Mouse (Mus musculus) heart, embryonic 15.5 days (tissue): ENCODE data around the gene Daam1. TPM values are rescaled to one million over a fixed set of nuclear protein-coding genes. Genes with fewer than 3 reads are reported as not detected.

Experiments
- ATAC-seq: fragments of 200-750 bp; cut with Nextera tagmentation; replicated peaks from 2 replicates; pipeline ENCODE4 v1.8.0; 2017; ENCODE audit warnings: low read depth, moderate TSS enrichment; ENCODE audit not compliant: insufficient number of reproducible peaks, insufficient read depth, low FRiP score
- H3K27ac ChIP-seq: fragments of 300-500 bp; sonication (generic); 2 replicates; pipeline ENCODE4 v1.5.1; 2015; ENCODE audit warnings: mild to moderate bottlenecking, inconsistent platforms
- H3K27me3 ChIP-seq: fragments of 300-500 bp; sonication (generic); 2 replicates; pipeline ENCODE4 v1.6.1; 2015; ENCODE audit warnings: inconsistent platforms
- H3K36me3 ChIP-seq: fragments of 300-500 bp; sonication (generic); 2 replicates; pipeline ENCODE4 v1.6.1; 2015; ENCODE audit warnings: mild to moderate bottlenecking, inconsistent platforms
- H3K4me1 ChIP-seq: fragments of 300-500 bp; sonication (generic); replicated peaks from 2 replicates; pipeline ENCODE4 v1.6.1; 2015; ENCODE audit warnings: inconsistent platforms
- H3K4me2 ChIP-seq: fragments of 300-500 bp; sonication (generic); 2 replicates; pipeline ENCODE4 v1.6.1; 2015; ENCODE audit warnings: inconsistent platforms, mild to moderate bottlenecking, moderate library complexity
- H3K4me3 ChIP-seq: fragments of 300-500 bp; sonication (generic); 2 replicates; pipeline ENCODE4 v1.5.1; 2015; ENCODE audit warnings: mild to moderate bottlenecking, inconsistent platforms
- H3K9ac ChIP-seq: fragments of 300-500 bp; sonication (generic); 2 replicates; pipeline ENCODE4 v1.6.1; 2015; ENCODE audit warnings: mild to moderate bottlenecking, inconsistent platforms
- H3K9me3 ChIP-seq: fragments of 300-500 bp; sonication (generic); replicated peaks from 2 replicates; pipeline ENCODE4 v1.6.1; 2016; ENCODE audit warnings: inconsistent platforms
- WGBS: fragments of 180-500 bp; shearing (Covaris S2); methylation state at CpG from one replicate; pipeline ENCODE4 v1.1.7; 2015; ENCODE audit warnings: mixed read lengths; 5-methylcytosine and 5-hydroxymethylcytosine counted together
- polyA plus RNA-seq: library from polyadenylated mRNA; unstranded; fragments of >200 nt; fragmentation: Nextera tagmentation; extraction: Ambion mirVana; gene quantifications from 2 replicates; pipeline ENCODE4 v1.2.1, GENCODE M21; 2015

Gene Daam1
- polyA plus RNA-seq, 1 experiment from 2014 or later, result 20.9 TPM

GRCm38 (mm10) chr12:71912262-71912661 lies 81.4 kb downstream of the Daam1 start:
- no peak overlapping the region for H3K4me2 ChIP-seq
- no peak overlapping the region for H3K27ac ChIP-seq
- WGBS, result 78% methylated on average over 1 of the region's 1 CpGs
- peaks cover 18% of the 10 kb centered on the region; the same call in 1 of the 2 replicates for H3K36me3 ChIP-seq
- no peak overlapping the region for H3K9ac ChIP-seq
- no peaks in the 10 kb centered on the region for H3K27me3 ChIP-seq
- no peak overlapping the region for H3K4me3 ChIP-seq
- ATAC-seq, result no peak
- H3K9me3 ChIP-seq, result no peaks in the 10 kb centered on the region
- H3K4me1 ChIP-seq, result peaks cover 40% of the 10 kb centered on the region

GRCm38 (mm10) chr12:71919156-71919555 lies 88.3 kb downstream of the Daam1 start:
- ATAC-seq, result no peak
- WGBS, result 32% methylated on average over 4 of the region's 4 CpGs
- H3K4me3 ChIP-seq, result no peak overlapping the region
- peaks cover 20% of the 10 kb centered on the region; the same call in 1 of the 2 replicates for H3K36me3 ChIP-seq
- no peak overlapping the region for H3K9ac ChIP-seq
- H3K27me3 ChIP-seq, result no peaks in the 10 kb centered on the region
- H3K4me2 ChIP-seq, result no peak overlapping the region
- H3K4me1 ChIP-seq, result peaks cover 50% of the 10 kb centered on the region
- H3K9me3 ChIP-seq, result no peaks in the 10 kb centered on the region
- H3K27ac ChIP-seq, result peak overlapping the region; percentile 60

- Histone ChIP-seq H3K27me3 (no peaks in the 10 kb centered on the region), H3K27ac (peak overlapping the region; percentile 60; the same call in 1 of the 2 replicates), H3K36me3 (peaks cover 20% of the 10 kb centered on the region; the same call in 1 of the 2 replicates), H3K4me2 (no peak overlapping the region), H3K4me1 (peaks cover 48% of the 10 kb centered on the region), H3K9ac (no peak overlapping the region), H3K4me3 (no peak overlapping the region), H3K9me3 (no peaks in the 10 kb centered on the region)
- ATAC-seq, result no peak
- 59% methylated on average over 3 of the region's 3 CpGs for WGBS
These were observed 89.1 kb downstream of the Daam1 start for GRCm38 (mm10) chr12:71919962-71920361.

GRCm38 (mm10) chr12:71922827-71923381 lies 92.0 kb downstream of the Daam1 start:
- H3K27me3 ChIP-seq, result no peaks in the 10 kb centered on the region
- H3K9ac ChIP-seq, result no peak overlapping the region
- H3K4me1 ChIP-seq, result peaks cover 76% of the 10 kb centered on the region
- 81% methylated on average over 5 of the region's 5 CpGs for WGBS
- H3K4me3 ChIP-seq, result no peak overlapping the region
- no peaks in the 10 kb centered on the region for H3K36me3 ChIP-seq
- no peaks in the 10 kb centered on the region for H3K9me3 ChIP-seq
- H3K4me2 ChIP-seq, result no peak overlapping the region
- ATAC-seq, result no peak
- H3K27ac ChIP-seq, result peak overlapping the region; percentile 13; the same call in 1 of the 2 replicates

GRCm38 (mm10) chr12:71924978-71925529 lies 94.2 kb downstream of the Daam1 start:
- H3K27ac ChIP-seq, result peak overlapping the region; percentile 24; the same call in 1 of the 2 replicates
- no peaks in the 10 kb centered on the region for H3K36me3 ChIP-seq
- H3K4me2 ChIP-seq, result no peak overlapping the region
- H3K9ac ChIP-seq, result no peak overlapping the region
- H3K27me3 ChIP-seq, result no peaks in the 10 kb centered on the region
- 70% methylated on average over 9 of the region's 9 CpGs for WGBS
- no peak; the same call in 1 of the 2 replicates for ATAC-seq
- H3K9me3 ChIP-seq, result no peaks in the 10 kb centered on the region
- H3K4me1 ChIP-seq, result peaks cover 59% of the 10 kb centered on the region
- H3K4me3 ChIP-seq, result no peak overlapping the region

- Histone ChIP-seq H3K36me3 (no peaks in the 10 kb centered on the region), H3K27me3 (no peaks in the 10 kb centered on the region), H3K4me2 (peak overlapping the region; percentile 12; the same call in 1 of the 2 replicates), H3K4me1 (peaks cover 54% of the 10 kb centered on the region), H3K9me3 (no peaks in the 10 kb centered on the region), H3K9ac (no peak overlapping the region), H3K27ac (peak overlapping the region; percentile 61), H3K4me3 (no peak overlapping the region)
- ATAC-seq, result no peak
- 24% methylated on average over 11 of the region's 11 CpGs for WGBS
These were observed 95.3 kb downstream of the Daam1 start for GRCm38 (mm10) chr12:71925990-71926700.

GRCm38 (mm10) chr12:71928092-71928491 lies 97.2 kb downstream of the Daam1 start:
- Histone ChIP-seq H3K4me3 (no peak overlapping the region), H3K9me3 (no peaks in the 10 kb centered on the region), H3K36me3 (no peaks in the 10 kb centered on the region), H3K4me1 (peaks cover 54% of the 10 kb centered on the region), H3K9ac (no peak overlapping the region), H3K27ac (no peak overlapping the region), H3K27me3 (no peaks in the 10 kb centered on the region), H3K4me2 (no peak overlapping the region)
- no peak for ATAC-seq
- WGBS, result 82% methylated on average over 6 of the region's 6 CpGs

GRCm38 (mm10) chr12:71929876-71930275 lies 99.0 kb downstream of the Daam1 start:
- no peak overlapping the region for H3K9ac ChIP-seq
- H3K4me3 ChIP-seq, result no peak overlapping the region
- H3K27ac ChIP-seq, result no peak overlapping the region
- peaks cover 60% of the 10 kb centered on the region for H3K4me1 ChIP-seq
- no peaks in the 10 kb centered on the region for H3K9me3 ChIP-seq
- no peak for ATAC-seq
- H3K4me2 ChIP-seq, result no peak overlapping the region
- H3K36me3 ChIP-seq, result no peaks in the 10 kb centered on the region
- 75% methylated on average over 2 of the region's 2 CpGs for WGBS
- no peaks in the 10 kb centered on the region for H3K27me3 ChIP-seq

GRCm38 (mm10) chr12:71932433-71933386 lies 101.8 kb downstream of the Daam1 start:
- WGBS, result 53% methylated on average over 9 of the region's 9 CpGs
- ATAC-seq, result no peak
- H3K27ac ChIP-seq, result peak overlapping the region; percentile 95; the same call in 1 of the 2 replicates

GRCm38 (mm10) chr12:71933989-71934645 lies 103.2 kb downstream of the Daam1 start:
- Histone ChIP-seq H3K27ac (peak overlapping the region; percentile 95), H3K36me3 (no peaks in the 10 kb centered on the region), H3K27me3 (no peaks in the 10 kb centered on the region), H3K4me2 (peak overlapping the region; percentile 5; the same call in 1 of the 2 replicates), H3K9me3 (no peaks in the 10 kb centered on the region), H3K4me3 (no peak overlapping the region), H3K4me1 (peaks cover 72% of the 10 kb centered on the region), H3K9ac (no peak overlapping the region)
- WGBS, result 31% methylated on average over 6 of the region's 6 CpGs
- no peak for ATAC-seq

More at GRCm38 (mm10) chr12:71932433-71933386, 101.8 kb downstream of the Daam1 start:
- Histone ChIP-seq H3K9me3 (no peaks in the 10 kb centered on the region), H3K4me3 (no peak overlapping the region), H3K27me3 (no peaks in the 10 kb centered on the region), H3K9ac (no peak overlapping the region), H3K4me2 (no peak overlapping the region), H3K36me3 (no peaks in the 10 kb centered on the region), H3K4me1 (peaks cover 59% of the 10 kb centered on the region)
